22 mouse cellular contexts compared by ENCODE assay signal in genomic region chr2:160856359-160857102, GRCm38 (mm10). TPM values are rescaled to one million over a fixed set of nuclear protein-coding genes. Genes with fewer than 3 reads are reported as not detected.
DNase-seq lines count a peak whose midpoint lies in the region; ATAC-seq and TF ChIP-seq lines count a peak whose summit lies in the region.
"Had no signal": no experiment of that assay in that cellular context is flagged by ENCODE, and none has a peak within 500 bp of the region (broad histone marks: within the 10 kb centered on the region; RNA-seq: fewer than 3 reads in every experiment).

No protein-coding gene starts in this region.

- no peaks in the 10 kb centered on the region for H3K9me3 ChIP-seq in liver, postnatal 0 days (ENCODE audit: low read length)
- H3K9me3 ChIP-seq in liver, embryonic 11.5 days (ENCODE audit: control insufficient read depth, low read length): no peaks in the 10 kb centered on the region
- H3K9me3 ChIP-seq in E14TG2a.4 (ENCODE audit: low read length): peaks cover 4% of the 10 kb centered on the region; the same call in 1 of the 2 replicates
- H3K9me3 ChIP-seq: forebrain, embryonic 15.5 days; hindbrain, embryonic 13.5 days; limb, embryonic 12.5 days; midbrain, embryonic 15.5 days had no signal

- no peak overlapping the region for H3K9ac ChIP-seq in liver, postnatal 0 days (replicated peaks)
- H3K9ac ChIP-seq in liver, embryonic 11.5 days (ENCODE audit: low read depth, low read length): no peak overlapping the region
- H3K9ac ChIP-seq: forebrain, embryonic 15.5 days; hindbrain, embryonic 13.5 days; limb, embryonic 12.5 days; midbrain, embryonic 15.5 days had no signal

- H3K36me3 ChIP-seq in liver, postnatal 0 days (replicated peaks; ENCODE audit: insufficient read depth, low read length): no peaks in the 10 kb centered on the region
- no peaks in the 10 kb centered on the region for H3K36me3 ChIP-seq in liver, embryonic 11.5 days (ENCODE audit: control insufficient read depth, insufficient read depth, low read length)
- H3K36me3 ChIP-seq in E14TG2a.4 (ENCODE audit: insufficient read depth, low read length): no peaks in the 10 kb centered on the region
- H3K36me3 ChIP-seq: forebrain, embryonic 15.5 days; hindbrain, embryonic 13.5 days; limb, embryonic 12.5 days; midbrain, embryonic 15.5 days had no signal

- no peaks in the 10 kb centered on the region for H3K27me3 ChIP-seq in liver, postnatal 0 days (ENCODE audit: insufficient read depth, low read length)
- no peaks in the 10 kb centered on the region for H3K27me3 ChIP-seq in liver, embryonic 11.5 days (replicated peaks; ENCODE audit: control insufficient read depth, insufficient read depth, low read length)
- no peaks in the 10 kb centered on the region; the same call in 1 of the 2 replicates for H3K27me3 ChIP-seq in E14TG2a.4 (ENCODE audit: insufficient read depth, low read length)
- H3K27me3 ChIP-seq: forebrain, embryonic 15.5 days; hindbrain, embryonic 13.5 days; limb, embryonic 12.5 days; midbrain, embryonic 15.5 days had no signal

- no peak for ATAC-seq in liver, postnatal 0 days
- ATAC-seq in liver, embryonic 11.5 days (replicated peaks; ENCODE audit: low FRiP score): no peak
- ATAC-seq in monocyte, adult 5-6 weeks (replicated peaks; ENCODE audit: insufficient number of reproducible peaks, low FRiP score, low TSS enrichment, poor library complexity, severe bottlenecking): no peak
- ATAC-seq: activated CD4-positive, CD25-positive, alpha-beta regulatory T cell, adult 4 months; forebrain, embryonic 15.5 days; intestine, embryonic 16.5 days; midbrain, embryonic 15.5 days had no signal

- H3K4me1 ChIP-seq in liver, postnatal 0 days (ENCODE audit: insufficient read depth): peaks cover 10% of the 10 kb centered on the region
- no peaks in the 10 kb centered on the region for H3K4me1 ChIP-seq in liver, embryonic 11.5 days (replicated peaks; ENCODE audit: control insufficient read depth, insufficient read depth, low read length)
- no peaks in the 10 kb centered on the region for H3K4me1 ChIP-seq in E14TG2a.4 (replicated peaks; ENCODE audit: low read depth, low read length)
- H3K4me1 ChIP-seq: limb, embryonic 12.5 days; midbrain, embryonic 15.5 days had no signal

- no peak overlapping the region for H3K4me2 ChIP-seq in liver, postnatal 0 days (ENCODE audit: low read depth, low read length)
- no peak overlapping the region for H3K4me2 ChIP-seq in liver, embryonic 11.5 days
- H3K4me2 ChIP-seq: forebrain, embryonic 15.5 days; hindbrain, embryonic 13.5 days; limb, embryonic 12.5 days; midbrain, embryonic 15.5 days had no signal

- DNase-seq in gastrocnemius, adult 2 months: no peak
- DNase-seq in gastrocnemius, adult 18-20 months (ENCODE audit: low spot score): no peak
- no peak for DNase-seq in liver, postnatal 0 days
- no peak for DNase-seq in liver, embryonic 11.5 days (ENCODE audit: low spot score)
- DNase-seq in induced T-regulatory cell, adult 2 months (ENCODE audit: low read depth): peak; percentile 19
- DNase-seq in right cerebral cortex, postnatal 36 days (ENCODE audit: low spot score in 2 of 2): no peak
- DNase-seq: adrenal gland, postnatal 25 days; cerebellum, adult 2 months; gastrocnemius, postnatal 10 days; lung, adult 2 months; thymus, postnatal 36 days had no signal

- TF ChIP-seq CTCF in gastrocnemius, adult 2 months (IDR thresholded peaks at IDR 0.05): peak; percentile 43
- peak; percentile 39 for TF ChIP-seq CTCF in liver, postnatal 0 days (IDR thresholded peaks at IDR 0.05; ENCODE audit: low read depth)
- peak; percentile 46 for TF ChIP-seq CTCF in E14TG2a.4 (conservative IDR thresholded peaks at IDR 0.05; ENCODE audit: low read length)

- no peak for TF ChIP-seq EP300 in liver, postnatal 0 days (IDR thresholded peaks at IDR 0.05; ENCODE audit: low read depth)

- intact Hi-C loops in gastrocnemius, adult 2 months (cut with DNase I): no loop called here

- H3K27ac ChIP-seq in gastrocnemius, adult 2 months: no peak overlapping the region
- H3K27ac ChIP-seq in liver, postnatal 0 days (ENCODE audit: low read depth): no peak overlapping the region
- H3K27ac ChIP-seq in liver, embryonic 11.5 days (ENCODE audit: low read depth, low read length): no peak overlapping the region
- H3K27ac ChIP-seq: forebrain, embryonic 15.5 days; hindbrain, embryonic 13.5 days; kidney, postnatal 0 days; limb, embryonic 12.5 days; midbrain, embryonic 15.5 days had no signal

- H3K4me3 ChIP-seq in gastrocnemius, adult 2 months: no peak overlapping the region
- no peak overlapping the region for H3K4me3 ChIP-seq in liver, postnatal 0 days (ENCODE audit: low read depth, low read length)
- no peak overlapping the region for H3K4me3 ChIP-seq in liver, embryonic 11.5 days (ENCODE audit: low read depth, low read length)
- no peak overlapping the region for H3K4me3 ChIP-seq in E14TG2a.4 (replicated peaks; ENCODE audit: low read length)
- H3K4me3 ChIP-seq: forebrain, embryonic 15.5 days; hindbrain, embryonic 13.5 days; limb, embryonic 12.5 days; midbrain, embryonic 15.5 days had no signal

- 69% methylated on average over 5 of the region's 5 CpGs for WGBS in liver, postnatal 0 days (ENCODE audit: insufficient replicate concordance)
- WGBS in liver, embryonic 11.5 days: 71% methylated on average over 5 of the region's 5 CpGs

RNA-seq across cellular contexts. Expression of gene Zhx3, which starts 16.3 kb away (rescaled TPM):
- total RNA-seq in gastrocnemius, adult 2 months (2021): 10 to 100 TPM; 24.2 to 29.0 TPM
- 10 to 100 TPM; 21.0 to 24.3 TPM for total RNA-seq in gastrocnemius, adult 18-20 months (2021)
- 4.1 and 6.0 TPM in 2 replicates for polyA plus RNA-seq in liver, postnatal 0 days (2015; fragmentation: Nextera tagmentation; extraction: Ambion mirVana)
- polyA plus RNA-seq in liver, embryonic 11.5 days (2014; fragmentation: Nextera tagmentation; extraction: Ambion mirVana): 4.9 and 5.5 TPM in 2 replicates
- total RNA-seq in monocyte, adult 5-6 weeks (2017): 1.6 to 4.1 TPM (median 2.0 TPM) in 3 replicates

RNA-seq across cellular contexts. Expression of gene Lpin3, which starts 23.9 kb away (rescaled TPM):
- 1 to 10 TPM; 3.2 to 5.0 TPM for total RNA-seq in gastrocnemius, adult 2 months (2021)
- 1 to 10 TPM; 1.6 to 2.9 TPM for total RNA-seq in gastrocnemius, adult 18-20 months (2021)
- polyA plus RNA-seq in liver, postnatal 0 days (2015; fragmentation: Nextera tagmentation; extraction: Ambion mirVana): 0.91 and 1.2 TPM in 2 replicates
- 1.0 and 1.3 TPM in 2 replicates for polyA plus RNA-seq in liver, embryonic 11.5 days (2014; fragmentation: Nextera tagmentation; extraction: Ambion mirVana)
- not detected in 3 replicates for total RNA-seq in monocyte, adult 5-6 weeks (2017)
- total RNA-seq: megakaryocyte progenitor cell, adult 5-6 weeks had no signal

RNA-seq across cellular contexts. Expression of gene Emilin3, which starts 55.6 kb away (rescaled TPM):
- total RNA-seq in gastrocnemius, adult 2 months (2021): under 1 TPM; 0.20 to 0.23 TPM
- under 1 TPM; 0.07 to 0.17 TPM for total RNA-seq in gastrocnemius, adult 18-20 months (2021)
- polyA plus RNA-seq in liver, postnatal 0 days (2015; fragmentation: Nextera tagmentation; extraction: Ambion mirVana): 0.07 TPM in 1 of 2 replicates, not detected in the other
- 1.2 and 1.3 TPM in 2 replicates for polyA plus RNA-seq in liver, embryonic 11.5 days (2014; fragmentation: Nextera tagmentation; extraction: Ambion mirVana)
- not detected in 3 replicates for total RNA-seq in monocyte, adult 5-6 weeks (2017)
- total RNA-seq: adrenal gland, postnatal 25 days; megakaryocyte progenitor cell, adult 5-6 weeks had no signal
- polyA plus RNA-seq: activated CD4-positive, CD25-positive, alpha-beta regulatory T cell, adult 4 months; spleen, adult 2 months had no signal
